Mouse (Mus musculus): ENCODE measurements around the gene Hist1h4h.
"Not testable (repeated sequence)": the region's sequence is repeated elsewhere in the genome, so short reads cannot be mapped to it uniquely, and the experiment has no call there.

Hist1h4h gene

DNA sequence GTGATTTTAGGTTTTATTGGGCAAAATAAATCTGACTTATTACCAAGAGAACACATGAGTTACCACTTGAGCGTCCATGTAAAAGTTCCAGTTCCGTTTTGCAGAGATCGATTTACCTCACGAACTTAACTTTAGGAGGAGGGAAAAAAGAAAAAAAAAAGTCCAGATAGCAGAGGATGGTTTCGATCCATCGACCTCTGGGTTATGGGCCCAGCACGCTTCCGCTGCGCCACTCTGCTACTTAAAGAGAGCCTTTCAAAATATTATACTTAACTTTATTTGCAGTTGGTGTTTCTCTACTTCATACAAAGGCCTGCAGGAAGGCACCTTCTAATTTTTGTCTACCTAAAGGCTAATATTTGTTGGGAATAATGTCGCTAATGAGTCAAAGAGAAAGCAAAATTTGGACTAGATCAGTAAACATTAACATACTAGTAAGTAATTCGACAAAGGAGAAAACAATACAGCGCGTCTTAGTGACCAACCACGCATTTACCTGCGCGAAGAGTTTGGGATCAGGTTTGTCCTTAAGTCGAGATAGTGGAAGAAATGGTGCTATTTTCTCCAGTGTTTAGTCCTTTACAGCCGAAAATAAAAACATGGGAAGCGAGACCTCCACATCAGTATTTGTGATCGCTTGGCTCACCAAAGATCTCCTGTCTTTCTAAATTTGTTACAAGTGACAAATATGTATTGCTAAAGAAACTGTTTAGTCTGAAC is 509 bp upstream of the Hist1h4h start:
- in situ Hi-C loops (cut with MseI, MboI): no loop called here

DNA sequence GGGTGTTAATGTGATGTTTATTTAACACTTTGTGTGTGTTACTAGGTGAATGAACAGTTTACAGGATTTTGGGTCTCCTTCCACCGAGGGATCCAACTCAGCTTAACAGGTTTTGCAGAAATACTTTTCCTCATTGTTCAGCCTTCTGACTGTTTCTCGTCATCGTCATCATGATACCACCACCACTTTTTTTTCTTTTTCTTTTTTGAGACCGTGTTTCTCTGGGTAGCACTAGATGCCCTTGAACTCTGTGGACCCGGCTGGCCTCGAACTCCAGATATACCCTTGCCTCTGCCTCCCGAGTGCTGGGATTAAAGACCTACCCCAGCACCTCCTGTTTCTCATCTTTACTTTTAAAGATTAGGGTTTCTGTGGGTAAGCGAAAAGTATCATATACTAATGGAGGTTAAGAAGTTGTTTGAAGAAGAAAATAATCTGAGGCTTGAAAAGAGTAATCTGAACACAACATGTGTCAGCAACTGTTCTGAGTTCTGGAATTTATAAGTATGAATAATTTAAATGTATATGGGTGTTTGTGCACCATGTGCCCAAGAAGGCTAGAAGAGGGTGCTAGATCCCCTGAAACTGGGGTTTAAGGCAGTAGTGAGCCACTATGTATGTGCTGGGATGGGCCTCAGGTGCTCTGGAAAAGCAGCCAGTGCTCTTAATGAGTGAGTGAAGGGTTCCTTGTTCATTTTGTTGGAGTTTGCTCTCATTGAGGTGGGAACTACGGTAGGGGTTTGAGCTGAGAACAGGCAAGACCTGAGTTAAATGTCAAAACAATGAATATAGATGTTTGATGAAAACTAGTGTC is 1.6 kb downstream of the Hist1h4h start:
- in situ Hi-C loops (cut with MseI, MboI): no loop called here

DNA sequence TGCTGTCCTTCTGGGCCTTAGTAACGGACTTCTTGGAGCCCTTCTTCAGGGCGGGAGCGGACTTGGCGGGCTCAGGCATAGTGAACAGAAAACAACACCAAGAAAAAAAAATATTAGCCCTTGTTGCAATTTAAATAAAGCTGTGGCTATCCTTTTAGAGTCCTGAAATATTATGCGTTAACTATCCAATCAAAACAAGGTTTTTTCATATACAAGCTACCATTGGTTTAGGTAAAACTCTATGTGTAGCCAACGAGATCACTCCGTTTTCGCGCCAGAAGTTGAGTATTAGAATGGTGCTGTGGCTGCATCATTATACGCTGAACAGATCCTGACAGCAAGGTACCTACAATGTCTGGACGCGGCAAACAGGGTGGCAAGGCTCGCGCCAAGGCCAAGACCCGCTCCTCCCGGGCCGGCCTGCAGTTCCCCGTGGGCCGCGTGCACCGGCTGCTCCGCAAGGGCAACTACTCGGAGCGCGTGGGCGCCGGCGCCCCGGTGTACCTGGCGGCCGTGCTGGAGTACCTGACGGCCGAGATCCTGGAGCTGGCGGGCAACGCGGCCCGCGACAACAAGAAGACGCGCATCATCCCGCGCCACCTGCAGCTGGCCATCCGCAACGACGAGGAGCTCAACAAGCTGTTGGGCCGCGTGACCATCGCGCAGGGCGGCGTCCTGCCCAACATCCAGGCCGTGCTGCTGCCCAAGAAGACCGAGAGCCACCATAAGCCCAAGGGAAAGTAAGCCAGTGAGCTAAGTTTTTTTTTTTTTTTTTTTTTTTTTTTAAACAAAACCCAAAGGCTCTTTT is 2.9 kb downstream of the Hist1h4h start, which contains the start of gene Hist1h2af:
Gene Hist1h2af (plus strand): TSS at position 347 of the 808 bp plus-strand sequence.
- in situ Hi-C loops (cut with MseI, MboI): not testable (repeated sequence)

DNA sequence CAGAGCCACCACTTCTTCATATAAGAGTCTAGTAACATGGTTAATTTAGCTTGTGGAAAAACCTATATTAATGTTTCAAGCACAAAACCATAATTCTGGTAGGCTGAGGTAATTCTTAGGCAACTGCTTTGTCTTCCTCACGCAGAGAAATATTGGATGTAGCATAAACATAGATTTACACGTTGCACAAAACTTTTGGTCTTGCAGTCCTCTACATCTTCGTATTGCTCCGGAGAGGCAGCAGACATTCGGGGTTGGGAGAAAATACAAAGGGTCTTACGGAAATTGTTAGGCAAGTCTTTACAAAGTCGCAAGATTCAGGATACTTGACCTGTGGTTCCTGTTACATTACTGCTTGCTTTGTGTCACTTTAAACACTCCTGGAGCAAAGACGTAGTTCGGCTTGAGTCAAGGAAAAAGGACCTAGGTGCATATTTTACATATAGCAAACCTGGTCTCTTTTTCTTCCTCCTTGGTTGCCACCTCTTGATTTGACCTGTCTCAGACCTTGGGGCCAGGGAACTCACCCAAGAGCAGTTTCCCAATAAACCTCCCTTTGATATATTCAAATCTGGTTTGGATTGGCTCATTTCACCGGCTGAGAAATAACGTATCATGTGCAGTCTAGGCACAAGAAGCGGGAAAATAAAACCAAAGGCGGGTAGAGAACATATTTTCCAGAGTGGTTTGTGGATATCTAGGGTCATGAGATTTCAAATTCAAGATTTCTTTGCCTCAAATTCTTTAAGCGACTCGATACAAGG is 3.7 kb downstream of the Hist1h4h start:
- in situ Hi-C loops (cut with MseI, MboI): no loop called here

DNA sequence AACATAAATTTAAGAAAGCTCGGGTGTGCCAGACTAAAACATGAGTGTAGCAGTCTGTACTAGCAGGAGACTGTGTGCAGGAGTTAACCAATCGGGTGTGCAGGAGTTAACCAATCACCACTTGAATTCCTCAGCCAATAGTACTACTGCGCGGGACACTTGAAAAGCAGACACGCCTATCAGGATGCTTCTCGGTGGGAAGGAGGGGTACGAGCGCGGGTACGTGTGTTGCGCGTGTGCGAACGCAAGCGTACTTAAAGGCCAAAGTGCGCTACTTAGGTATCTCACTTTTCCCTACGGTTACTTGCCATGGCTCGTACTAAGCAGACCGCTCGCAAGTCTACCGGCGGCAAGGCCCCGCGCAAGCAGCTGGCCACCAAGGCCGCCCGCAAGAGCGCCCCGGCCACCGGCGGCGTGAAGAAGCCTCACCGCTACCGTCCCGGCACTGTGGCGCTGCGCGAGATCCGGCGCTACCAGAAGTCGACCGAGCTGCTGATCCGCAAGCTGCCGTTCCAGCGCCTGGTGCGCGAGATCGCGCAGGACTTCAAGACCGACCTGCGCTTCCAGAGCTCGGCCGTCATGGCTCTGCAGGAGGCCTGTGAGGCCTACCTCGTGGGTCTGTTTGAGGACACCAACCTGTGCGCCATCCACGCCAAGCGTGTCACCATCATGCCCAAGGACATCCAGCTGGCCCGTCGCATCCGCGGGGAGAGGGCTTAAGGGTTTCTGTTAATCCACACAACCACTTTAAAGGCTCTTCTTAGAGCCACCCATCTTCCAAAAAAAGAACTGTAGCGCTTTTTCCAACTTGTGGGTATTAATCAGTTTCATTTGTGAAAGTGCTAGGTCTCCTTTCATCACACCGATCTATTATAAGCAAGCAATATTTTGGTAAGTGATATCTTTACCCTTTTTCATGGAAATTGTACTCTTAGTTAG is 4.6 kb downstream of the Hist1h4h start, which contains the start of gene Hist1h3g:
Gene Hist1h3g (plus strand): TSS at position 286 of the 939 bp plus-strand sequence.
- in situ Hi-C loops (cut with MseI, MboI): not testable (repeated sequence)

DNA sequence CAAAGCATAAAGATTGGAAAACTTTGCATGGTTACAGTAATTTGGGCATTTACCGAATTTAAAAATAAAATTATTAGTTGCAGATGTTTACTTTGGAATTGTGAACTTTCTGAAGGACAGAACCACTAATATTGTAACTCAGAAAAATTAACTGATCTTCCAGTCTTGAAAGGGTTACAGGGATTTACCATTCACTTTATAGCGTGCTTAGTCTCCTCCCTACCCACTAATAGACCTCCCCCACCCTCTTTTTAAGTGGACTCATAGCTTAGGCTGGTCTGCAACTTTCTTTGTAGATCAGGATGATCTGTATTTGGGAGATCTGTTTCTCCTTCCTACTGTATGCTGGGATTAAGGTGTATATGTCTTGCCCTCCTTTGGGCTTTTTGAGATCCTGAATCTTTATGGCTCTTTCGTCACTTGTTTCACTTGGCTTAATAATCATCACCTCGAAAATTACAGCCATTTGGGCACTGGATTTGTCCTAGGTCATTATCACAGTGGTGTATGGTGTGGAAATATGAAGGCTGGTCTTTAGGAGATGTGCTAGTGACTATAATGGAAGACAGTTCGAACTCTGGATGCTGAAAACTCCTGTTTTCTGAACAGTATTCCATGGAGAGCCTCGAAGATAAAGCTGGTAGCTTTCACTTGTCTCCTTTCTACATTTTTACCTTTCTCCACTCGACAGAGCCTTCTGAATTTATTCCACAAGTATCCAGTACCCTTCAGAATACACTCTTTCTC is 5.4 kb downstream of the Hist1h4h start:
- in situ Hi-C loops (cut with MseI, MboI): no loop called here

DNA sequence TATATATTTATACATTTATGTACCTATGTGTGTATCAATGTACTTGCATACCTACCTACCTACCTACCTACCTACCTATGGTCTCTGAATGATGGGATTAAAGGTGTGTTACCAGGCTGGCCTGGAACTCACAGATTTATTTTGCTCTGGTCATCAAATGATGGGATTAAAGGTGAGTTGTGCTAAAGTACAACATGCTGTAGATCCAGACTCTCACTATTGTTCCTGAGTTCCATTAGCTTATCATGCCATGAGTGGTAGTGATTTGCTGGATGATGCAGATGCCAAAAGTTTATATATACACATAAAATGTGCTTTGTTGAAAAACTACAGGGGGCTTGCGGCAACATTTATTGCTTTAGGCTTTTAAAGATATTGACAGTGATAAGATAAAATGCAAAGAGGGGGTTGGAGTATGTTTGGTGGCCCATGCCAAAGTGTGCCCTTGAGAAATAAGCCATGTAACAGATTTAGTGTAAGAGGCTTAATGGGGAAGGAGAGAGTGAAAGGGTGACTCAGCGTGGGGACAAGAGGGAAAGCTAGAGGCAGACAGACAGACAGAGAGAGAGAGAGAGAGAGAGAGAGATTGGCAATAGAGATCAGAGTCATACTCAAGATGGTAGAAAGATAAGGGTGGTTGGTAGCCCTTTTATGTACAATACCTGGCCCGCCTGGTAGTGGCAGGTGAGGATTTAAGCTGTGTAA is 6.3 kb downstream of the Hist1h4h start:
- in situ Hi-C loops (cut with MseI, MboI): no loop called here

DNA sequence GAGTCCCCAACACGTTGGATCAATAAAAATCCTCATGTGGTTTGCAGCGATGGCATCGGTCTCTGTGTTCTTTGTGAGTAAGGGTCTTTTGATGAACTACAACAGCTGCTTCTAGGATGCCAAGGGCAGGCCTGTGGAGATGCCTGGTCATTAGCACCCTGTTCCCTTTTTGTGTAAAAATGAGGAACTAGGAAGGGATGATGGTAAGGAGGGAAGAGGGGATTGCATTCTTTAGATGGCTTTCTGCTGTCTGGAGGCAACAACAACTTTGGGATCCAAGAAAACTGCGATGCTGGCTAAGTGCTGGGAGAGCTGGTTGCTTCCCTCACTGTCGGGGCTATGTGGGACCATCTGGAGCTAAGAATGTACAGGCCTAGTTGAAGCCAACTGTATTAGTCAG is 7.4 kb downstream of the Hist1h4h start:
- in situ Hi-C loops (cut with MseI, MboI): no loop called here

DNA sequence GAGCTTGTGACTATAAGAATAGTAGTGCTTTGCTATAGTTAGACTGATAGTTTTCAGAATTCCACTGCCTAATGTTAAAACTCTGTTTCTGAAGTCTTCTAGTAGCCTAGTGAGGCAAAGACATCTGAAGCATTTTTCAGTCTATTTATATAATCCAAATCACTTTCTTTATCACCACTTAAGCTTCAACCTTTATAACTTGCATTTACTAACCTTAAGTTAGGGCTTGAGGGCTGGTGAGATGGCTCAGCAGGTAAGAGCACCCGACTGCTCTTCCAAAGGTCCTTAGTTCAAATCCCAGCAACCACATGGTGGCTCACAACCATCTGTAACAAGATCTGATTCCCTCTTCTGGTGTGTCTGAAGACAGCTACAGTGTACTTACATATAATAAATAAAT is 9.0 kb downstream of the Hist1h4h start:
- in situ Hi-C loops (cut with MseI, MboI): not testable (repeated sequence)

DNA sequence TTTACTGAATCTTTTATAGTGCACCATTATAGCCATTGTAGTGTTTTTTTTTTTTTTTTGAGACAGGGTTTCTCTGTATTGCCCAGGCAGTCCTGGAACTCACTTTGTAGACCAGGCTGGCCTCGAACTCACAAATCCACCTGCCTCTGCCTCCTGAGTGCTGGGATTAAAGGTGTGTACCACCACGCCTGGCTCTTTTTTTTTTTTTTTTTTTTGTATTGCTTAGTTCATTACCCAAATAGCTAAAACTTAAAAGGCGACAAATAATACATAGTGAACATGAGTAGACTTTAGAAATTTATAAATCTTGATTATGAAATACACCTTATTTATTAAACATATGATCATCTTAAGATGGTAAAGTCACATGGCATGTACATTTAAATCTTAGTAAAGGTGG is 10.6 kb downstream of the Hist1h4h start:
- in situ Hi-C loops (cut with MseI, MboI): no loop called here

DNA sequence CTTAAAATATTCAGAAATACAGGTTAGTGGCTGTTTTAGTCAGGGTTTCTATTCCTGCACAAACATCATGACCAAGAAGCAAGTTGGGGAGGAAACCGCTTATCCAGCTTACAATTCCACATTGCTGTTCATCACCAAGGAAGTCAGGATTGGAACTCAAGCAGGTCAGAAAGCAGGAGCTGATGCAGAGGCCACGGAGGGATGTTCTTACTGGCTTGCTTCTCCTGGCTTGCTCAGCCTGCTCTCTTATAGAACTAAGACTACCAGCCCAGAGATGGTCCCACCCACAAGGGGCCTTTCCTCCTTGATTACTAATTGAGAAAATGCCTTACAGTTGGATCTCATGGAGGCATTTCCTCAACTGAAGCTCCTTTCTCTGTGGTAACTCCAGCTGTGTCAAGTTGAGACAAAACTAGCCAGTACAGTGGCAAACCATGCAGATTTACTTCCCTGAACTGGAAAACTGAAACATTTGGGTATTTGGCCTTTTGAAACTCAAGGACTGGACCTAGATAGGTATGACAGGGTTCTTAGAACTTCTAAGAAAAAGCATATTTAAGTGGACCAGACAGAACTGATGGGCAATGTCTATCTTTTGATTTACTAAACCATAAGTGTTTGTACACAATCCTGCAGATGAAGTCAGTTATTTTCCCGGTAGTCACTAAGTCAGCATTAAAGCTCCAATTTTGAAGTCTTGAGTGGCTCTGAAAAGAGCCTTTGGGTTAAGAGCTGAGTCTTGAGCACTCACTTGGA is 11.6 kb downstream of the Hist1h4h start:
- in situ Hi-C loops (cut with MseI, MboI): not testable (repeated sequence)

DNA sequence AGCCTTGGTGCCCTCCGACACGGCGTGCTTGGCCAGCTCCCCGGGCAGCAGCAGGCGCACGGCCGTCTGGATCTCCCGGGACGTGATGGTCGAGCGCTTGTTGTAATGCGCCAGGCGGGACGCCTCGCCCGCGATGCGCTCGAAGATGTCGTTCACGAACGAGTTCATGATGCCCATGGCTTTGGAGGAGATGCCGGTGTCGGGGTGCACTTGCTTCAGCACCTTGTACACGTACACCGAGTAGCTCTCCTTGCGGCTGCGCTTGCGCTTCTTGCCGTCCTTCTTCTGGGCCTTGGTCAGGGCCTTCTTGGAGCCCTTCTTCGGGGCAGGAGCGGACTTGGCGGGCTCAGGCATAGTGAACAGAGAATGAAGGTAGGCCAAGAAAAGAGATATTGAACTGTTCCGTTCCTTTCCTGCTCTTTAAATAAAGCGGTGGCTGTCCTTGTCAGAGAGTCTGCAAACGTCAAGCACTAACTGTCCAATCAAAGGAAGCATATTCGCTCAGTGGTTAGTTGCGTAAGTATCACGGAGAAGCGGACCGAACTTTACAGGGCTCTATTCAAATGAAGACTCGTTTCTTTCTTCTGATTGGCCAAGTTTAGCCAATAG is 12.3 kb downstream of the Hist1h4h start, which contains the start of gene Hist1h2bh:
Gene Hist1h2bh (minus strand): TSS at position 394 of the 609 bp plus-strand sequence.
- in situ Hi-C loops (cut with MseI, MboI): not testable (repeated sequence)

DNA sequence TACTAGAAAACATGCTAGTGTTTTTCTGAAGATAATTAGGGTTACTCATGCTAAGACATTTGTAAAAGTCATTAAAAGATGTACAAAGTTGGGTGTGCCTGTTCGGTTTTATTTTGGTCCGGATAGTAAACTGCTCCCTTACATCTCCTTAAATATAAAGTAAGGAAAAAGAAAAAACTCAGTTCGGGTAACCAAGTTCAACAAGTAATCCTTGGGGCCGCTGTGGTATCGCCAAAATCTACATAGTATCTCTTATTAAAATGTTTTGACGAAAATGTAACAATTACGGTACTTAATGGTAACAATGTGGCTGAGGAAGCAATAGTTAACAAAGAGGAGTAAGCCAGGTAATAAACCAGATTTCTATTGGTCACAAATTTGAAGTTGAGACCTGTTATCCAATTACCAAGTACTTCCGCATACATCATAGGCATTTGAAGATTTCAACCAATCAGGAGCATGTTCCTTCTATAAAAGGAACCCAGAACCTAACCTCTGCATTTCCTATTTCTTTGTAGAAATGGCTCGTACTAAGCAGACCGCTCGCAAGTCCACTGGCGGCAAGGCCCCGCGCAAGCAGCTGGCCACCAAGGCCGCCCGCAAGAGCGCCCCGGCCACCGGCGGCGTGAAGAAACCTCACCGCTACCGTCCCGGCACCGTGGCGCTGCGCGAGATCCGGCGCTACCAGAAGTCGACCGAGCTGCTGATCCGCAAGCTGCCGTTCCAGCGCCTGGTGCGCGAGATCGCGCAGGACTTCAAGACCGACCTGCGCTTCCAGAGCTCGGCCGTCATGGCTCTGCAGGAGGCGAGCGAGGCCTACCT is 13.3 kb downstream of the Hist1h4h start, which contains the start of gene Hist1h3f:
Gene Hist1h3f (plus strand): TSS at position 88 of the 822 bp plus-strand sequence.
- in situ Hi-C loops (cut with MseI, MboI): no loop called here

DNA sequence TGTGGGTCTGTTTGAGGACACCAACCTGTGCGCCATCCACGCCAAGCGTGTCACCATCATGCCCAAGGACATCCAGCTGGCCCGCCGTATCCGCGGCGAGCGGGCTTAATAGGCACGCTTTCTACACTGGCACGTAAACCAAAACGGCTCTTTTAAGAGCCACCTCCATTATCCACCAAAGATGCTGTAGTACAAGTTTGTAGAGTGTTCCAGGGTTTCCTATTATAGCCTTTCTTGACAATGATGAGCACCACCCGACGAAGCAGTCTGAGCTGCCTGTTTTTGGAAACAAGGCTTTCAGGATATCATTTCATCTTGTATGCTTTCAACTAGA is 13.9 kb downstream of the Hist1h4h start:
- in situ Hi-C loops (cut with MseI, MboI): not testable (repeated sequence)

DNA sequence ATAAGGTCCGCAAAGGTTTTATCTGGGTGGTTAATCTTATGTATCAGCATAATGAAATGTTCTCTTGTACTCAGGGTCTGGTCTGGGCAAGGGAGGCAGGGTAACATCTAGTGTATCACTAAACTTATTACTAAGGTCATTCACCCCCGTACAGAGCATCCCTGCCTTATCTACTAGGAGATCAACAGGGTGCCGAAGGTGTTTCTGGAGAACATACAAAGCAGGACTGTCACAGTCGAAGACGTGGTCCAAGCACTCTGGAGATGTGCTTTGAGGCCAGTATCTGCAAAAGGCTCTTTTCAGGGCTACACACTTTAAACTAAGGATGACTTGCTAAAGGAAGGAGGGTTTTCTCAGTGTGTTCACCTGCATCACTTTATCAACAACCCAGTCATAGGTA is 15.8 kb downstream of the Hist1h4h start:
- in situ Hi-C loops (cut with MseI, MboI): no loop called here

DNA sequence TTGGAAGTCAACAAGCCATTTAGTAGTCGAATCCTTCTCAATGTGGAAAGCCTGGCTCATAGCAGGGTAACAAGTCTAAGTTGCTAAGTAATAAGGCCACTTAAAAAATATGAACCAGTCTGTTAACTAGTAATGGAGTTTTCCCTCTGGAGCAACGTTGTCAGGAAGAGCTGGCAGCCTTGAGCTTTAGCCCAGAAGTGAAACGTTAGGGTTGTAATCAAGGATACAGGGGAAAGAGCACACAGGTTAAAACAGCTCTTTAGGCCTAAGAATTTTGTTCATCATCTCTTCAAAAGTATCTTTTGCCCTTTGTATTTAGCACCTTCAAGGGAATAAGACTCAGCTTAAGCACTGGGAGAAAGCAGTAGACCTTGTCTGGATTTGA is 19.9 kb downstream of the Hist1h4h start:
- in situ Hi-C loops (cut with MseI, MboI): no loop called here

All from mouse trophoblast stem cell (cell line).